Comparison of ENCODE assay signal across 7 mouse cellular contexts in genomic region chr2:84890045-84890340, GRCm38 (mm10). TPM values are rescaled to one million over a fixed set of nuclear protein-coding genes. Genes with fewer than 3 reads are reported as not detected.
DNase-seq lines count a peak whose midpoint lies in the region; ATAC-seq and TF ChIP-seq lines count a peak whose summit lies in the region.

No protein-coding gene starts in this region.

- no peaks in the 10 kb centered on the region; a peak in 1 of 4 replicates for H3K36me3 ChIP-seq in MEL (ENCODE audit: control insufficient read depth in 1 of 2, insufficient read depth in 2 of 2, low read length in 2 of 2)
- H3K36me3 ChIP-seq in embryonic facial prominence, embryonic 11.5 days (replicated peaks; ENCODE audit: control insufficient read depth, insufficient read depth, low read depth, low read length) = no peaks in the 10 kb centered on the region
- H3K36me3 ChIP-seq in spleen, adult 2 months (ENCODE audit: control insufficient read depth, insufficient read depth, low read length) = no peaks in the 10 kb centered on the region

- no peaks in the 10 kb centered on the region for H3K79me2 ChIP-seq in MEL (ENCODE audit: control insufficient read depth, insufficient read depth, low read length, poor library complexity)

- peak; percentile 80 for DNase-seq in MEL (ENCODE audit: low read depth, low spot score)
- DNase-seq in adrenal gland, postnatal 14 days = peak; percentile 87
- peak; percentile 88 for DNase-seq in embryonic facial prominence, embryonic 11.5 days (ENCODE audit: low spot score)
- DNase-seq in heart, postnatal 14 days = peak; percentile 81 to 91
- peak; percentile 81 to 82 for DNase-seq in layer of hippocampus, postnatal 14 days (ENCODE audit: low spot score in 2 of 2)
- peak; percentile 36 to 74 for DNase-seq in spleen, adult 2 months (ENCODE audit: low read depth in 1 of 2, low spot score in 2 of 2)

- no peak for TF ChIP-seq POLR2A in MEL (IDR thresholded peaks at IDR 0.05; ENCODE audit: control insufficient read depth in 1 of 2, insufficient read depth in 1 of 2, low read depth in 1 of 2, low read length in 2 of 2, poor library complexity in 1 of 2)
- TF ChIP-seq POLR2A in spleen, adult 2 months (IDR thresholded peaks at IDR 0.05; ENCODE audit: low read depth, low read length) = no peak

- WGBS in embryonic facial prominence, embryonic 11.5 days = 2% methylated on average over 5 of the region's 5 CpGs
- WGBS in spleen, adult 2 months = 2% methylated on average over 5 of the region's 5 CpGs

- ATAC-seq in embryonic facial prominence, embryonic 11.5 days (replicated peaks; ENCODE audit: insufficient number of reproducible peaks, low FRiP score, low TSS enrichment, low read depth) = no peak
- peak; percentile 67 for ATAC-seq in megakaryocyte-erythroid progenitor cell, adult 5-6 weeks (replicated peaks; ENCODE audit: low FRiP score, low TSS enrichment, poor library complexity, severe bottlenecking)

- H3K27ac ChIP-seq in MEL (ENCODE audit: control insufficient read depth, low read depth, low read length) = no peak overlapping the region
- H3K27ac ChIP-seq in embryonic facial prominence, embryonic 11.5 days (replicated peaks; ENCODE audit: low read depth, low read length) = no peak overlapping the region
- no peak overlapping the region for H3K27ac ChIP-seq in spleen, adult 2 months (ENCODE audit: insufficient read depth, low read length)

- H3K9ac ChIP-seq in MEL (ENCODE audit: control insufficient read depth, low read depth, low read length, poor library complexity, severe bottlenecking) = no peak overlapping the region
- no peak overlapping the region for H3K9ac ChIP-seq in embryonic facial prominence, embryonic 11.5 days (replicated peaks; ENCODE audit: low read length)

- peak; percentile 72 to 94 (median 90) for TF ChIP-seq CTCF in MEL (IDR thresholded peaks at IDR 0.05 in 2 of 3, conservative IDR thresholded peaks at IDR 0.05 in 1 of 3; ENCODE audit: control insufficient read depth in 1 of 3, insufficient read depth in 1 of 3, low read depth in 2 of 3, low read length in 3 of 3, poor library complexity in 1 of 3, severe bottlenecking in 1 of 3)
- peak; percentile 85; the same call in 1 of the 2 replicates for TF ChIP-seq CTCF in spleen, adult 2 months (IDR thresholded peaks at IDR 0.05; ENCODE audit: extremely low read depth, insufficient read depth, insufficient read length, insufficient replicate concordance)

- H3K27me3 ChIP-seq in MEL (ENCODE audit: control insufficient read depth in 1 of 2, insufficient read depth in 2 of 2, low read length in 2 of 2) = peaks cover 3 to 4% of the 10 kb centered on the region in 2 experiments; a peak in 3 of 4 replicates
- peaks cover 49% of the 10 kb centered on the region for H3K27me3 ChIP-seq in embryonic facial prominence, embryonic 11.5 days (ENCODE audit: control insufficient read depth, insufficient read depth, low read length)
- peaks cover 22% of the 10 kb centered on the region for H3K27me3 ChIP-seq in spleen, adult 2 months (ENCODE audit: control insufficient read depth, insufficient read depth, low read length)

- H3K4me2 ChIP-seq in embryonic facial prominence, embryonic 11.5 days (ENCODE audit: low read depth, low read length) = no peak overlapping the region

- intact Hi-C loops in heart, postnatal 14 days (cut with DNase I) = loop anchor here (2.0 to 5.0 kb wide), 2 partner anchors 21 to 117 kb away; no protein-coding TSS in a partner anchor

- peak; percentile 83 for TF ChIP-seq RAD21 in MEL (IDR thresholded peaks at IDR 0.05; ENCODE audit: low read depth, low read length)

- H3K9me3 ChIP-seq in MEL (replicated peaks; ENCODE audit: insufficient read depth, low read length) = no peaks in the 10 kb centered on the region
- H3K9me3 ChIP-seq in embryonic facial prominence, embryonic 11.5 days (replicated peaks; ENCODE audit: control insufficient read depth, low read length) = no peaks in the 10 kb centered on the region

- H3K4me3 ChIP-seq in MEL (ENCODE audit: control insufficient read depth in 1 of 2, insufficient read depth in 1 of 2, low read depth in 2 of 2, low read length in 2 of 2) = peak overlapping the region; percentile 4 to 7; a peak in 1 of 4 replicates
- no peak overlapping the region for H3K4me3 ChIP-seq in embryonic facial prominence, embryonic 11.5 days (ENCODE audit: low read depth, low read length)
- no peak overlapping the region for H3K4me3 ChIP-seq in spleen, adult 2 months (ENCODE audit: extremely low read depth, insufficient read depth, insufficient read length)

- H3K4me1 ChIP-seq in MEL (ENCODE audit: control insufficient read depth in 1 of 2, insufficient read depth in 2 of 2, low read length in 2 of 2) = 0 out of 4 replicates have a peak, but pooled peaks cover 0 to 7% of the 10 kb centered on the region in 2 experiments
- peaks cover 8% of the 10 kb centered on the region for H3K4me1 ChIP-seq in embryonic facial prominence, embryonic 11.5 days (ENCODE audit: control insufficient read depth, insufficient read depth, low read length)
- peaks cover 11% of the 10 kb centered on the region for H3K4me1 ChIP-seq in spleen, adult 2 months (ENCODE audit: control insufficient read depth, insufficient read depth, insufficient read length)

- TF ChIP-seq EP300 in MEL (IDR thresholded peaks at IDR 0.05; ENCODE audit: low read depth in 1 of 2, low read length in 2 of 2) = no peak

TF ChIP-seq in MEL, 35 proteins besides CTCF, POLR2A, EP300 and RAD21:
- no peak for TF ChIP-seq USF1 (IDR thresholded peaks at IDR 0.05; ENCODE audit: low read depth, low read length)
- TF ChIP-seq TCF12 (IDR thresholded peaks at IDR 0.05; ENCODE audit: low read depth, low read length) = no peak
- TF ChIP-seq USF2 (IDR thresholded peaks at IDR 0.05; ENCODE audit: borderline replicate concordance in 1 of 2, insufficient read depth in 1 of 2, low read depth in 1 of 2, low read length in 2 of 2) = no peak
- TF ChIP-seq SMC3 (IDR thresholded peaks at IDR 0.05; ENCODE audit: low read depth, low read length) = peak; percentile 95
- no peak for TF ChIP-seq TAL1 (IDR thresholded peaks at IDR 0.05; ENCODE audit: low read length)
- TF ChIP-seq RCOR1 (IDR thresholded peaks at IDR 0.05; ENCODE audit: low read depth, low read length) = no peak
- TF ChIP-seq ZNF384 (IDR thresholded peaks at IDR 0.05; ENCODE audit: low read depth, low read length) = no peak; the same call in 1 of the 2 replicates
- no peak for TF ChIP-seq MAFK (IDR thresholded peaks at IDR 0.05; ENCODE audit: borderline replicate concordance, low read depth, low read length)
- TF ChIP-seq UBTF (IDR thresholded peaks at IDR 0.05; ENCODE audit: borderline replicate concordance, insufficient read depth, low read depth, low read length) = no peak
- TF ChIP-seq MAX (IDR thresholded peaks at IDR 0.05; ENCODE audit: low read length) = no peak
- peak; percentile 82 for TF ChIP-seq ZC3H11A (IDR thresholded peaks at IDR 0.05; ENCODE audit: low read depth, low read length)
- TF ChIP-seq MAZ (IDR thresholded peaks at IDR 0.05; ENCODE audit: low read depth, low read length) = no peak

RNA-seq across cellular contexts. Expression of gene Rtn4rl2, which starts 3.5 kb away (rescaled TPM):
- 0.12 TPM in 1 of 2 replicates, not detected in the other for total RNA-seq in MEL (2012; rRNA removed)
- polyA plus RNA-seq in MEL (2012; ENCODE audit: insufficient read depth in 1 of 2, insufficient read length in 2 of 2, low read depth in 1 of 2, low replicate concordance in 2 of 2, missing spikeins in 1 of 2) = 1 to 10 TPM in 1 of 2 experiments, not detected in 1; 1.1 TPM
- 1.6 and 2.6 TPM in 2 replicates for total RNA-seq in adrenal gland, postnatal 14 days (2021)
- 2.4 and 3.2 TPM in 2 replicates for polyA plus RNA-seq in embryonic facial prominence, embryonic 11.5 days (2014; fragmentation: Nextera tagmentation; extraction: Ambion mirVana)
- total RNA-seq in heart, postnatal 14 days (2021) = 1 to 10 TPM; 4.7 to 4.9 TPM
- 10 to 100 TPM; 92.5 to 99.2 TPM for total RNA-seq in layer of hippocampus, postnatal 14 days (2021)
- total RNA-seq in megakaryocyte-erythroid progenitor cell, adult 5-6 weeks (2014; fragmentation: Nextera tagmentation) = not detected in 2 replicates
- not detected in 2 replicates for total RNA-seq in megakaryocyte-erythroid progenitor cell, adult 5-6 weeks (2017)
- 3.0 and 7.3 TPM in 2 replicates for polyA plus RNA-seq in spleen, adult 2 months (2012; rRNA removed)

RNA-seq across cellular contexts. Expression of gene Slc43a3, which starts 46.4 kb away (rescaled TPM):
- 82.5 and 91.5 TPM in 2 replicates for total RNA-seq in MEL (2012; rRNA removed)
- 10 to 100 TPM in 1 of 2 experiments, not detected in 1; 90.6 TPM for polyA plus RNA-seq in MEL (2012; ENCODE audit: insufficient read depth in 1 of 2, insufficient read length in 2 of 2, low read depth in 1 of 2, low replicate concordance in 2 of 2, missing spikeins in 1 of 2)
- 62.5 and 91.7 TPM in 2 replicates for total RNA-seq in adrenal gland, postnatal 14 days (2021)
- 37.2 and 38.9 TPM in 2 replicates for polyA plus RNA-seq in embryonic facial prominence, embryonic 11.5 days (2014; fragmentation: Nextera tagmentation; extraction: Ambion mirVana)
- 100 to 1,000 TPM; 101 to 105 TPM for total RNA-seq in heart, postnatal 14 days (2021)
- 1 to 10 TPM; 2.4 to 3.3 TPM for total RNA-seq in layer of hippocampus, postnatal 14 days (2021)
- total RNA-seq in megakaryocyte-erythroid progenitor cell, adult 5-6 weeks (2014; fragmentation: Nextera tagmentation) = 118 and 137 TPM in 2 replicates
- 65.3 and 108 TPM in 2 replicates for total RNA-seq in megakaryocyte-erythroid progenitor cell, adult 5-6 weeks (2017)
- 45.3 and 51.1 TPM in 2 replicates for polyA plus RNA-seq in spleen, adult 2 months (2012; rRNA removed)

RNA-seq across cellular contexts. Expression of gene Slc43a1, which starts 51.3 kb away (rescaled TPM):
- total RNA-seq in MEL (2012; rRNA removed) = 93.3 and 131 TPM in 2 replicates
- polyA plus RNA-seq in MEL (2012; ENCODE audit: insufficient read depth in 1 of 2, insufficient read length in 2 of 2, low read depth in 1 of 2, low replicate concordance in 2 of 2, missing spikeins in 1 of 2) = 100 to 1,000 TPM in 1 of 2 experiments, 10 to 100 TPM in 1; 69.8 to 108 TPM
- total RNA-seq in adrenal gland, postnatal 14 days (2021) = 5.2 and 9.3 TPM in 2 replicates
- polyA plus RNA-seq in embryonic facial prominence, embryonic 11.5 days (2014; fragmentation: Nextera tagmentation; extraction: Ambion mirVana) = 23.1 and 28.0 TPM in 2 replicates
- 1 to 10 TPM; 2.9 to 3.6 TPM for total RNA-seq in heart, postnatal 14 days (2021)
- under 1 TPM; 0.33 to 0.37 TPM for total RNA-seq in layer of hippocampus, postnatal 14 days (2021)
- 96.3 and 117 TPM in 2 replicates for total RNA-seq in megakaryocyte-erythroid progenitor cell, adult 5-6 weeks (2014; fragmentation: Nextera tagmentation)
- 40.1 and 70.3 TPM in 2 replicates for total RNA-seq in megakaryocyte-erythroid progenitor cell, adult 5-6 weeks (2017)
- 59.6 and 70.0 TPM in 2 replicates for polyA plus RNA-seq in spleen, adult 2 months (2012; rRNA removed)

Comparison
In these comparisons a context has a peak if more than half of its experiments do, and no peak if none do; other contexts are left out.
1. H3K4me3 ChIP-seq: peak in MEL (2 of 2); none in embryonic facial prominence, embryonic 11.5 days (single experiment) and spleen, adult 2 months (single experiment).
2. RNA of gene Rtn4rl2, which starts 3.5 kb away (total RNA-seq): 92.5 to 99.2 TPM in layer of hippocampus, postnatal 14 days; 4.7 to 4.9 TPM in heart, postnatal 14 days, 1.6 to 2.6 TPM in adrenal gland, postnatal 14 days, not detected in megakaryocyte-erythroid progenitor cell, adult 5-6 weeks and 0.12 TPM in MEL; every median in the first group is over 10 times any median in the second.
3. RNA of gene Slc43a3, which starts 46.4 kb away (total RNA-seq): 65.3 to 137 TPM in megakaryocyte-erythroid progenitor cell, adult 5-6 weeks, 101 to 105 TPM in heart, postnatal 14 days, 82.5 to 91.5 TPM in MEL and 62.5 to 91.7 TPM in adrenal gland, postnatal 14 days; 2.4 to 3.3 TPM in layer of hippocampus, postnatal 14 days; every median in the first group is over 10 times any median in the second.
4. Peak in every context shown above with its lines, with median percentiles within 50 percentile points of each other: DNase-seq.